ENCODE assay signal across 14 mouse cellular contexts in the genomic region with DNA sequence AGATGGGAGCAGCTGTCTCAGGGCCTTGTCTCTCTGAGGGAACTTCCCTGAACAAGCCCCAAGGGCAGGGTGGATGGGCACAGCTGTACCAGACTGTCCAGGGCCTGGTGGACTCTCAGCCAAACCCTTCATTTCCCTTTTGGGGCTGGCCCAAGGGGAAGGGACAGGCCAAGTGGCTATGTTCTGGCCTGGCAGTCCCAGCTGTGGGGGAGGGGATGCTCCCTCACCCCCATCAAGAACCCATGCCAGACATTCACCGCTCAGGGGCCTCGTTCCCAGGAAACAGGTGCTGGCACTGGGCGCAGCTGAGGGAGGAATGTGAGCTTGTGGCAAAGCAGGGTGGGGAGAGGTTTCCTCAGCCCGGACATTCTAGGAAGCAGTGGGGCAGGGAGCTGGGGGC. TPM values are rescaled to one million over a fixed set of nuclear protein-coding genes. Genes with fewer than 3 reads are reported as not detected.
DNase-seq lines count a peak whose midpoint lies in the region; ATAC-seq and TF ChIP-seq lines count a peak whose summit lies in the region.
"Had no signal": no experiment of that assay in that cellular context is flagged by ENCODE, and none has a peak within 500 bp of the region (broad histone marks: within the 10 kb centered on the region; RNA-seq: fewer than 3 reads in every experiment).

No protein-coding gene starts in this region.

- TF ChIP-seq CTCF in forebrain, postnatal 0 days (IDR thresholded peaks at IDR 0.05; ENCODE audit: low read depth), result no peak
- no peak for TF ChIP-seq CTCF in layer of hippocampus, adult 2 months (conservative IDR thresholded peaks at IDR 0.05)
- no peak for TF ChIP-seq CTCF in stomach, postnatal 0 days (IDR thresholded peaks at IDR 0.05; ENCODE audit: low read depth)

- H3K9ac ChIP-seq in forebrain, postnatal 0 days, result no peak overlapping the region
- H3K9ac ChIP-seq in forebrain, embryonic 13.5 days, result no peak overlapping the region
- H3K9ac ChIP-seq in stomach, postnatal 0 days (ENCODE audit: low read length), result no peak overlapping the region
- H3K9ac ChIP-seq: liver, embryonic 15.5 days; neural tube, embryonic 12.5 days had no signal

- peak; percentile 42 for ATAC-seq in forebrain, postnatal 0 days
- no peak for ATAC-seq in forebrain, embryonic 13.5 days
- peak; percentile 47; the same call in 1 of the 2 replicates for ATAC-seq in stomach, postnatal 0 days (ENCODE audit: low FRiP score, low TSS enrichment)

- no peak for TF ChIP-seq EP300 in stomach, postnatal 0 days (optimal IDR thresholded peaks at IDR 0.05)

- no peak overlapping the region for H3K4me3 ChIP-seq in forebrain, postnatal 0 days (ENCODE audit: low read depth, low read length)
- no peak overlapping the region for H3K4me3 ChIP-seq in forebrain, embryonic 13.5 days
- H3K4me3 ChIP-seq in layer of hippocampus, adult 2 months, result no peak overlapping the region
- no peak overlapping the region for H3K4me3 ChIP-seq in stomach, postnatal 0 days (ENCODE audit: low read depth, low read length)
- H3K4me3 ChIP-seq: liver, embryonic 15.5 days; neural tube, embryonic 12.5 days had no signal

- DNase-seq in forebrain, postnatal 0 days, result peak; percentile 35
- peak; percentile 54 for DNase-seq in layer of hippocampus, postnatal 10 days (ENCODE audit: low spot score in 2 of 2)
- DNase-seq in layer of hippocampus, adult 2 months (ENCODE audit: low spot score in 2 of 2), result no peak
- peak; percentile 51 to 59 for DNase-seq in right cerebral cortex, postnatal 10 days (ENCODE audit: low spot score in 2 of 2)
- DNase-seq in right cerebral cortex, postnatal 4 days, result no peak
- no peak for DNase-seq in stomach, postnatal 0 days (ENCODE audit: low spot score)
- no peak for DNase-seq in adrenal gland, adult 2 months
- DNase-seq: adrenal gland, postnatal 36 days; cerebellum, adult 11 months; thymus, postnatal 14 days had no signal

- no peaks in the 10 kb centered on the region for H3K36me3 ChIP-seq in forebrain, postnatal 0 days (ENCODE audit: insufficient read depth)
- no peaks in the 10 kb centered on the region for H3K36me3 ChIP-seq in forebrain, embryonic 13.5 days (ENCODE audit: poor library complexity, severe bottlenecking)
- no peaks in the 10 kb centered on the region for H3K36me3 ChIP-seq in stomach, postnatal 0 days (ENCODE audit: control insufficient read depth, insufficient read depth, low read length)
- H3K36me3 ChIP-seq: liver, embryonic 15.5 days; neural tube, embryonic 12.5 days had no signal

- H3K9me3 ChIP-seq in forebrain, postnatal 0 days (ENCODE audit: low read length), result no peaks in the 10 kb centered on the region
- H3K9me3 ChIP-seq in forebrain, embryonic 13.5 days (replicated peaks), result no peaks in the 10 kb centered on the region; the same call in 1 of the 2 replicates
- no peaks in the 10 kb centered on the region for H3K9me3 ChIP-seq in stomach, postnatal 0 days (ENCODE audit: control insufficient read depth, low read length)

- no peaks in the 10 kb centered on the region for H3K27me3 ChIP-seq in forebrain, postnatal 0 days (ENCODE audit: insufficient read depth, low read length)
- H3K27me3 ChIP-seq in forebrain, embryonic 13.5 days, result no peaks in the 10 kb centered on the region; the same call in 1 of the 2 replicates
- no peaks in the 10 kb centered on the region for H3K27me3 ChIP-seq in stomach, postnatal 0 days (ENCODE audit: control insufficient read depth, insufficient read depth, low read length)
- H3K27me3 ChIP-seq: liver, embryonic 15.5 days; neural tube, embryonic 12.5 days had no signal

- no peaks in the 10 kb centered on the region for H3K4me1 ChIP-seq in forebrain, postnatal 0 days (ENCODE audit: insufficient read depth)
- peaks cover 11% of the 10 kb centered on the region for H3K4me1 ChIP-seq in forebrain, embryonic 13.5 days
- peaks cover 6% of the 10 kb centered on the region for H3K4me1 ChIP-seq in stomach, postnatal 0 days (replicated peaks; ENCODE audit: control insufficient read depth, insufficient read depth)
- H3K4me1 ChIP-seq: liver, embryonic 15.5 days had no signal

- H3K27ac ChIP-seq in forebrain, postnatal 0 days (ENCODE audit: low read depth, low read length), result no peak overlapping the region
- H3K27ac ChIP-seq in forebrain, embryonic 13.5 days, result no peak overlapping the region
- no peak overlapping the region for H3K27ac ChIP-seq in layer of hippocampus, adult 2 months
- H3K27ac ChIP-seq in stomach, postnatal 0 days (replicated peaks), result no peak overlapping the region
- H3K27ac ChIP-seq: liver, embryonic 15.5 days; neural tube, embryonic 12.5 days had no signal

- no peak overlapping the region for H3K4me2 ChIP-seq in forebrain, postnatal 0 days (ENCODE audit: low read depth)
- no peak overlapping the region for H3K4me2 ChIP-seq in forebrain, embryonic 13.5 days
- H3K4me2 ChIP-seq in stomach, postnatal 0 days (replicated peaks; ENCODE audit: low read depth), result no peak overlapping the region
- H3K4me2 ChIP-seq: liver, embryonic 15.5 days; neural tube, embryonic 12.5 days had no signal

- 56% methylated on average over 4 of the region's 4 CpGs for WGBS in forebrain, postnatal 0 days
- 91% methylated on average over 4 of the region's 4 CpGs for WGBS in forebrain, embryonic 13.5 days
- 48% methylated on average over 4 of the region's 4 CpGs for whole genome bisulfite sequencing in stomach, postnatal 0 days

RNA-seq across cellular contexts. Expression of gene Sdk2, which starts 15.5 kb away (rescaled TPM):
- 14.1 and 18.5 TPM in 2 replicates for total RNA-seq in forebrain, postnatal 0 days (2014; rRNA removed)
- 0.79 and 1.9 TPM in 2 replicates for polyA plus RNA-seq in forebrain, postnatal 0 days (2015; fragmentation: Nextera tagmentation; extraction: Ambion mirVana)
- polyA plus RNA-seq in forebrain, embryonic 13.5 days (2015; fragmentation: Nextera tagmentation; extraction: Ambion mirVana), result 1.6 and 1.8 TPM in 2 replicates
- total RNA-seq in layer of hippocampus, postnatal 10 days (2021), result 10 to 100 TPM; 25.5 to 26.9 TPM
- 10 to 100 TPM; 22.2 to 24.8 TPM for total RNA-seq in layer of hippocampus, adult 2 months (2021)
- polyA plus RNA-seq in stomach, postnatal 0 days (2015; fragmentation: Nextera tagmentation; extraction: Ambion mirVana), result 0.45 and 0.75 TPM in 2 replicates
- 1 to 10 TPM; 2.9 to 3.5 TPM for total RNA-seq in adrenal gland, adult 2 months (2021)
- 1.1 and 1.4 TPM in 2 replicates for polyA plus RNA-seq in adrenal gland, adult 2 months (2012; rRNA removed)
- total RNA-seq: hematopoietic stem cell, adult 5-6 weeks had no signal

Comparison
In these comparisons a context has a peak if more than half of its experiments do, and no peak if none do; other contexts are left out.
1. DNase-seq: peak in forebrain, postnatal 0 days (single experiment), layer of hippocampus, postnatal 10 days (2 of 2) and right cerebral cortex, postnatal 10 days (2 of 2); none in layer of hippocampus, adult 2 months (0 of 2), right cerebral cortex, postnatal 4 days (single experiment), stomach, postnatal 0 days (single experiment) and adrenal gland, adult 2 months (single experiment).